Mouse (Mus musculus) embryonic facial prominence, embryonic 10.5 days (tissue): ENCODE data around the gene Atxn1. TPM values are rescaled to one million over a fixed set of nuclear protein-coding genes. Genes with fewer than 3 reads are reported as not detected.

ENCODE experiments used
- DNase-seq: peaks from one replicate; pipeline ENCODE4 v3.0.0-alpha.2; 2017; ENCODE audit warnings: low spot score
- H3K27ac ChIP-seq: fragments of 300-500 bp; sonication (generic); replicated peaks from 2 replicates; pipeline ENCODE4 v1.5.1; 2016; ENCODE audit warnings: mild to moderate bottlenecking
- H3K27me3 ChIP-seq: fragments of 300-500 bp; sonication (generic); replicated peaks from 2 replicates; pipeline ENCODE4 v1.6.1; 2016; ENCODE audit warnings: low read depth, mild to moderate bottlenecking; ENCODE audit not compliant: poor library complexity, severe bottlenecking
- H3K36me3 ChIP-seq: fragments of 300-500 bp; sonication (generic); replicated peaks from 2 replicates; pipeline ENCODE4 v1.6.1; 2016; ENCODE audit warnings: mild to moderate bottlenecking, moderate library complexity
- H3K4me1 ChIP-seq: fragments of 300-500 bp; sonication (generic); 2 replicates; pipeline ENCODE4 v1.6.1; 2016
- H3K4me3 ChIP-seq: fragments of 300-500 bp; sonication (generic); 2 replicates; pipeline ENCODE4 v1.5.1; 2016; ENCODE audit warnings: mild to moderate bottlenecking, moderate library complexity
- H3K9me3 ChIP-seq: fragments of 300-500 bp; sonication (generic); 2 replicates; pipeline ENCODE4 v1.6.1; 2016; ENCODE audit warnings: mild to moderate bottlenecking
- WGBS: fragments of 180-500 bp; shearing (Covaris S2); methylation state at CpG from one replicate; pipeline ENCODE4 v1.1.7; 2016; 5-methylcytosine and 5-hydroxymethylcytosine counted together
- polyA plus RNA-seq: library from polyadenylated mRNA; unstranded; fragments of >200 nt; fragmentation: Nextera tagmentation; extraction: Ambion mirVana; gene quantifications from 2 replicates; pipeline ENCODE4 v1.2.1, GENCODE M21; 2016

The Atxn1 gene
- polyA plus RNA-seq, 1 experiment from 2014 or later = 1.1 TPM

GRCm38 (mm10) chr13:45640431-45640830 lies 324.4 kb downstream of the Atxn1 start:
- Histone ChIP-seq H3K4me1 (peaks cover 9% of the 10 kb centered on the region; the same call in 1 of the 2 replicates), H3K9me3 (no peaks in the 10 kb centered on the region), H3K27ac (no peak overlapping the region), H3K27me3 (no peaks in the 10 kb centered on the region), H3K4me3 (no peak overlapping the region), H3K36me3 (no peaks in the 10 kb centered on the region)
- DNase-seq = no peak
- 63% methylated on average over 5 of the region's 5 CpGs for WGBS

- Histone ChIP-seq H3K4me3 (no peak overlapping the region), H3K4me1 (peaks cover 5% of the 10 kb centered on the region; the same call in 1 of the 2 replicates), H3K36me3 (no peaks in the 10 kb centered on the region), H3K27ac (no peak overlapping the region), H3K9me3 (no peaks in the 10 kb centered on the region), H3K27me3 (no peaks in the 10 kb centered on the region)
- WGBS = 86% methylated on average over 1 of the region's 1 CpGs
- DNase-seq = no peak
These were observed 326.5 kb downstream of the Atxn1 start for GRCm38 (mm10) chr13:45638281-45638680.

GRCm38 (mm10) chr13:45637324-45637723 lies 327.5 kb downstream of the Atxn1 start:
- 56% methylated on average over 8 of the region's 8 CpGs for WGBS
- Histone ChIP-seq H3K27ac (no peak overlapping the region), H3K27me3 (no peaks in the 10 kb centered on the region), H3K9me3 (no peaks in the 10 kb centered on the region), H3K4me1 (no peaks in the 10 kb centered on the region), H3K4me3 (no peak overlapping the region), H3K36me3 (no peaks in the 10 kb centered on the region)
- peak; percentile 47 for DNase-seq

- Histone ChIP-seq H3K9me3 (no peaks in the 10 kb centered on the region), H3K4me3 (no peak overlapping the region), H3K27me3 (no peaks in the 10 kb centered on the region), H3K36me3 (no peaks in the 10 kb centered on the region), H3K27ac (no peak overlapping the region), H3K4me1 (no peaks in the 10 kb centered on the region)
- WGBS = 85% methylated on average over 3 of the region's 3 CpGs
- DNase-seq = no peak
These were observed 328.4 kb downstream of the Atxn1 start for GRCm38 (mm10) chr13:45636435-45636834.

- Histone ChIP-seq H3K4me1 (no peaks in the 10 kb centered on the region), H3K4me3 (no peak overlapping the region), H3K27ac (no peak overlapping the region), H3K36me3 (no peaks in the 10 kb centered on the region), H3K27me3 (no peaks in the 10 kb centered on the region), H3K9me3 (no peaks in the 10 kb centered on the region)
- DNase-seq = no peak
These were observed 330.9 kb downstream of the Atxn1 start for GRCm38 (mm10) chr13:45633918-45634317.

GRCm38 (mm10) chr13:45632133-45632532 lies 332.7 kb downstream of the Atxn1 start:
- WGBS = 78% methylated on average over 3 of the region's 3 CpGs
- Histone ChIP-seq H3K27ac (no peak overlapping the region), H3K4me1 (no peaks in the 10 kb centered on the region), H3K27me3 (no peaks in the 10 kb centered on the region), H3K9me3 (no peaks in the 10 kb centered on the region), H3K36me3 (no peaks in the 10 kb centered on the region), H3K4me3 (no peak overlapping the region)
- DNase-seq = no peak

GRCm38 (mm10) chr13:45630518-45631290 lies 334.1 kb downstream of the Atxn1 start:
- Histone ChIP-seq H3K27ac (no peak overlapping the region), H3K27me3 (no peaks in the 10 kb centered on the region), H3K4me3 (no peak overlapping the region), H3K4me1 (no peaks in the 10 kb centered on the region), H3K9me3 (no peaks in the 10 kb centered on the region), H3K36me3 (no peaks in the 10 kb centered on the region)
- WGBS = 84% methylated on average over 12 of the region's 12 CpGs
- no peak for DNase-seq

- H3K4me1 ChIP-seq = no peaks in the 10 kb centered on the region
- DNase-seq = no peak
- 69% methylated on average over 1 of the region's 1 CpGs for WGBS
These were observed 335.1 kb downstream of the Atxn1 start for GRCm38 (mm10) chr13:45629750-45630149.

GRCm38 (mm10) chr13:45628341-45628740 lies 336.5 kb downstream of the Atxn1 start:
- H3K4me1 ChIP-seq = no peaks in the 10 kb centered on the region
- H3K27me3 ChIP-seq = no peaks in the 10 kb centered on the region
- no peak for DNase-seq
- no peak overlapping the region for H3K4me3 ChIP-seq
- no peaks in the 10 kb centered on the region for H3K9me3 ChIP-seq
- no peak overlapping the region for H3K27ac ChIP-seq
- 74% methylated on average over 8 of the region's 8 CpGs for WGBS
- H3K36me3 ChIP-seq = no peaks in the 10 kb centered on the region

More at GRCm38 (mm10) chr13:45629750-45630149, 335.1 kb downstream of the Atxn1 start:
- Histone ChIP-seq H3K36me3 (no peaks in the 10 kb centered on the region), H3K27ac (no peak overlapping the region), H3K4me3 (no peak overlapping the region), H3K27me3 (no peaks in the 10 kb centered on the region), H3K9me3 (no peaks in the 10 kb centered on the region)

- no peaks in the 10 kb centered on the region for H3K36me3 ChIP-seq
- WGBS = 65% methylated on average over 8 of the region's 8 CpGs
- DNase-seq = peak; percentile 16
- no peaks in the 10 kb centered on the region for H3K9me3 ChIP-seq
- no peaks in the 10 kb centered on the region for H3K27me3 ChIP-seq
- no peak overlapping the region for H3K4me3 ChIP-seq
- no peak overlapping the region for H3K27ac ChIP-seq
- no peaks in the 10 kb centered on the region for H3K4me1 ChIP-seq
These were observed 337.5 kb downstream of the Atxn1 start for GRCm38 (mm10) chr13:45627206-45627751.

GRCm38 (mm10) chr13:45625740-45626139 lies 339.1 kb downstream of the Atxn1 start:
- H3K4me3 ChIP-seq = no peak overlapping the region
- DNase-seq = no peak
- H3K9me3 ChIP-seq = no peaks in the 10 kb centered on the region
- WGBS = 91% methylated on average over 5 of the region's 5 CpGs
- H3K27me3 ChIP-seq = no peaks in the 10 kb centered on the region
- H3K27ac ChIP-seq = no peak overlapping the region
- H3K4me1 ChIP-seq = 0 out of 2 replicates have a peak, but pooled peaks cover under 1% of the 10 kb centered on the region
- H3K36me3 ChIP-seq = no peaks in the 10 kb centered on the region

- DNase-seq = no peak
- H3K9me3 ChIP-seq = no peaks in the 10 kb centered on the region
- H3K27me3 ChIP-seq = no peaks in the 10 kb centered on the region
- H3K4me3 ChIP-seq = no peak overlapping the region
- 0 out of 2 replicates have a peak, but pooled peaks cover 7% of the 10 kb centered on the region for H3K4me1 ChIP-seq
- no peak overlapping the region for H3K27ac ChIP-seq
- 74% methylated on average over 1 of the region's 1 CpGs for WGBS
- H3K36me3 ChIP-seq = no peaks in the 10 kb centered on the region
These were observed 341.0 kb downstream of the Atxn1 start for GRCm38 (mm10) chr13:45623846-45624245.

GRCm38 (mm10) chr13:45622871-45623546 lies 341.8 kb downstream of the Atxn1 start:
- Histone ChIP-seq H3K9me3 (no peaks in the 10 kb centered on the region), H3K36me3 (no peaks in the 10 kb centered on the region), H3K27ac (no peak overlapping the region), H3K4me1 (0 out of 2 replicates have a peak, but pooled peaks cover 7% of the 10 kb centered on the region), H3K27me3 (no peaks in the 10 kb centered on the region), H3K4me3 (no peak overlapping the region)
- WGBS = 94% methylated on average over 4 of the region's 4 CpGs
- no peak for DNase-seq
